Mouse (Mus musculus): ENCODE data around the gene Mettl6. TPM values are rescaled to one million over a fixed set of nuclear protein-coding genes. Genes with fewer than 3 reads are reported as not detected.

The Mettl6 gene
- polyA plus RNA-seq, 1 experiment, result 18.8 TPM

DNA sequence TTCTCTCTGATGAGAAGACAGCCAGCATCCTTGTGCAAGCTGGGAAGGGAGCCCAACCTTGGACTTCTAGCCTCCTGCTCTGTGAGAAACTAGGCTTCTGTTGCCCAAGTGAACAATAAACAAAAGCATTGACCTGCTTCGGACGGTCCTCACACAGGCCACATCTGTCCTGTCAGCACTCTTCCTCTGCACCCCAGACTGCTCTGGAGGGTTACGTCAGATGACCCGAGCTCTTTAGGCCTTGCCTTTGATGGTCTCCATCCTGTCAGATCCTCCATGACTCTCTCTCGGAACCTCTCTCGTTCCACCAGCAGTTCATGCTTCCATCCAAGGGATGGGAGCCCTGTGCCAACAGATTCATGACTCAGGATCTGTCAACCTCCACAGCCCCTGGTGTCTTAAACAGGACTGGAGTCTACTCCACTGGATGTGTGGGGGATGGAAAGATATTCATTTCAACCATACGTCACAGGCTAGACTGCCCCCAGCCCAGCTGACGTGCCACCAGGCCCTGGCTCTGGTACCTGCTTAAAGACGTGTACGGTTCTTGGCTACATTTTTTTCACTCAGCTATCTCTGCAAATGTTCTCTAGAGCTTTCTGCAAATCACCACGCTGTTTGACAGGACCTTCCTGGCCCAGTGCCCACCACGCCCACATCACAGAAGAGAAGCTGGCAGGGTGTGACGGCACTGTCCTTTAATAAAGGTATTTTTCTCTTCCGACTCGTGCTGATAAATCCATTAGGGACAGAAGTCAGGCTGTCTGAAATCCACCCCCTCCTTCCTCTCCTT, 66.4 kb downstream of the Mettl6 start:
- Histone ChIP-seq H3K4me3 (ENCODE audit: insufficient read depth, low read length) (no peak overlapping the region), H3K27ac (ENCODE audit: insufficient read depth, low read length) (peak overlapping the region; percentile 17), H3K4me1 (ENCODE audit: control insufficient read depth, insufficient read depth, low read length) (peaks cover 16% of the 10 kb centered on the region)
- TF ChIP-seq POLR2A (IDR thresholded peaks at IDR 0.05; ENCODE audit: extremely low read depth, insufficient read depth, low read length) (0 out of 2 replicates have a peak, but pooled peaks have one; percentile 17), CTCF (IDR thresholded peaks at IDR 0.05; ENCODE audit: extremely low read depth, insufficient read depth, low read length) (no peak)

Other genes starting within 250 kb of the Mettl6 start
- 5.3 and 7.6 TPM in 2 replicates for gene Phf7, start 243.7 kb downstream of the Mettl6 start, polyA plus RNA-seq (2012; rRNA removed)
- 140 and 143 TPM in 2 replicates for gene Bap1, start 243.6 kb downstream of the Mettl6 start, polyA plus RNA-seq (2012; rRNA removed)
- 6.0 and 6.5 TPM in 2 replicates for gene Dnah1, start 171.1 kb downstream of the Mettl6 start, polyA plus RNA-seq (2012; rRNA removed)
- gene Capn7, start 158.4 kb downstream of the Mettl6 start, polyA plus RNA-seq (2012; rRNA removed), result 31.2 and 32.4 TPM in 2 replicates
- gene Sh3bp5, start 59.0 kb downstream of the Mettl6 start, polyA plus RNA-seq (2012; rRNA removed), result 43.8 and 55.2 TPM in 2 replicates
- gene Eaf1, start 641 bp downstream of the Mettl6 start, polyA plus RNA-seq (2012; rRNA removed), result 11.5 and 13.5 TPM in 2 replicates
- 0.84 and 0.91 TPM in 2 replicates for gene Colq, start 96.3 kb upstream of the Mettl6 start, polyA plus RNA-seq (2012; rRNA removed)
- gene Gm49387, start 145.8 kb upstream of the Mettl6 start, polyA plus RNA-seq (2012; rRNA removed), result not detected in 2 replicates
- gene Btd, start 146.0 kb upstream of the Mettl6 start, polyA plus RNA-seq (2012; rRNA removed), result 15.7 and 19.6 TPM in 2 replicates
- gene Hacl1, start 146.2 kb upstream of the Mettl6 start, polyA plus RNA-seq (2012; rRNA removed), result 11.2 and 11.3 TPM in 2 replicates